Mouse (Mus musculus): ENCODE measurements at regions not wholly inside any gene's neighbourhood (a gene's known extent, or its start where the extent isn't known, plus 50 kb on each side); places are given as distances from the start of the nearest gene placed in this dataset.
"Not testable (repeated sequence)": the region's sequence is repeated elsewhere in the genome, so short reads cannot be mapped to it uniquely, and the experiment has no call there.

- Histone ChIP-seq H3K9ac (ENCODE audit: low read depth, low read length) (no peak overlapping the region), H3K4me3 (ENCODE audit: low read depth, low read length) (no peak overlapping the region), H3K27me3 (replicated peaks; ENCODE audit: control insufficient read depth, insufficient read depth, low read length) (no peaks in the 10 kb centered on the region), H3K4me1 (ENCODE audit: control insufficient read depth, insufficient read depth, low read length) (no peaks in the 10 kb centered on the region), H3K27ac (replicated peaks; ENCODE audit: low read depth, low read length) (no peak overlapping the region), H3K9me3 (ENCODE audit: control insufficient read depth, low read length) (no peaks in the 10 kb centered on the region), H3K36me3 (ENCODE audit: control insufficient read depth, insufficient read depth, low read length) (no peaks in the 10 kb centered on the region), H3K4me2 (ENCODE audit: low read depth, low read length) (no peak overlapping the region)
- ATAC-seq (ENCODE audit: low read depth) (no peak), DNase-seq (ENCODE audit: low spot score) (no peak)
- WGBS: 44% methylated on average over 10 of the region's 10 CpGs
Measured at GRCm38 (mm10) chr10:91447974-91448703, 267.0 kb upstream of the Tmpo start.

GRCm38 (mm10) chr10:91443321-91443720 lies 262.2 kb upstream of the Tmpo start:
- Histone ChIP-seq H3K27me3 (replicated peaks; ENCODE audit: control insufficient read depth, insufficient read depth, low read length) (no peaks in the 10 kb centered on the region), H3K9ac (ENCODE audit: low read depth, low read length) (no peak overlapping the region), H3K4me3 (ENCODE audit: low read depth, low read length) (no peak overlapping the region), H3K4me2 (ENCODE audit: low read depth, low read length) (no peak overlapping the region), H3K36me3 (ENCODE audit: control insufficient read depth, insufficient read depth, low read length) (no peaks in the 10 kb centered on the region), H3K4me1 (ENCODE audit: control insufficient read depth, insufficient read depth, low read length) (no peaks in the 10 kb centered on the region), H3K9me3 (ENCODE audit: control insufficient read depth, low read length) (no peaks in the 10 kb centered on the region), H3K27ac (replicated peaks; ENCODE audit: low read depth, low read length) (no peak overlapping the region)
- no peak for ATAC-seq (ENCODE audit: low read depth)
- WGBS: 58% methylated on average over 2 of the region's 2 CpGs
- DNase-seq (ENCODE audit: low spot score): no peak

- H3K9ac ChIP-seq (ENCODE audit: low read depth, low read length): no peak overlapping the region
- no peaks in the 10 kb centered on the region for H3K4me1 ChIP-seq (ENCODE audit: control insufficient read depth, insufficient read depth, low read length)
- H3K4me2 ChIP-seq (ENCODE audit: low read depth, low read length): no peak overlapping the region
- H3K27ac ChIP-seq (replicated peaks; ENCODE audit: low read depth, low read length): no peak overlapping the region
- 86% methylated on average over 3 of the region's 3 CpGs for WGBS
- H3K27me3 ChIP-seq (replicated peaks; ENCODE audit: control insufficient read depth, insufficient read depth, low read length): no peaks in the 10 kb centered on the region
- no peaks in the 10 kb centered on the region for H3K9me3 ChIP-seq (ENCODE audit: control insufficient read depth, low read length)
- no peak overlapping the region for H3K4me3 ChIP-seq (ENCODE audit: low read depth, low read length)
- no peak for ATAC-seq (ENCODE audit: low read depth)
- no peaks in the 10 kb centered on the region for H3K36me3 ChIP-seq (ENCODE audit: control insufficient read depth, insufficient read depth, low read length)
- DNase-seq (ENCODE audit: low spot score): no peak
Measured at GRCm38 (mm10) chr10:91440051-91440450, 258.9 kb upstream of the Tmpo start.

- ATAC-seq (ENCODE audit: low read depth) (no peak), DNase-seq (ENCODE audit: low spot score) (no peak)
- no peaks in the 10 kb centered on the region for H3K4me1 ChIP-seq (ENCODE audit: control insufficient read depth, insufficient read depth, low read length)
- no peaks in the 10 kb centered on the region for H3K27me3 ChIP-seq (replicated peaks; ENCODE audit: control insufficient read depth, insufficient read depth, low read length)
- H3K36me3 ChIP-seq (ENCODE audit: control insufficient read depth, insufficient read depth, low read length): no peaks in the 10 kb centered on the region
- H3K4me3 ChIP-seq (ENCODE audit: low read depth, low read length): no peak overlapping the region
- no peak overlapping the region for H3K4me2 ChIP-seq (ENCODE audit: low read depth, low read length)
- H3K9me3 ChIP-seq (ENCODE audit: control insufficient read depth, low read length): no peaks in the 10 kb centered on the region
- 80% methylated on average over 5 of the region's 5 CpGs for WGBS
- H3K9ac ChIP-seq (ENCODE audit: low read depth, low read length): no peak overlapping the region
- no peak overlapping the region for H3K27ac ChIP-seq (replicated peaks; ENCODE audit: low read depth, low read length)
Measured at GRCm38 (mm10) chr10:91437917-91438316, 256.8 kb upstream of the Tmpo start.

GRCm38 (mm10) chr10:91436091-91436569 lies 255.0 kb upstream of the Tmpo start:
- DNase-seq (ENCODE audit: low spot score) (peak; percentile 74), ATAC-seq (ENCODE audit: low read depth) (peak; percentile 50; the same call in 1 of the 2 replicates)
- H3K27me3 ChIP-seq (replicated peaks; ENCODE audit: control insufficient read depth, insufficient read depth, low read length): no peaks in the 10 kb centered on the region
- H3K9me3 ChIP-seq (ENCODE audit: control insufficient read depth, low read length): no peaks in the 10 kb centered on the region
- no peak overlapping the region for H3K4me2 ChIP-seq (ENCODE audit: low read depth, low read length)
- no peaks in the 10 kb centered on the region for H3K36me3 ChIP-seq (ENCODE audit: control insufficient read depth, insufficient read depth, low read length)
- H3K27ac ChIP-seq (replicated peaks; ENCODE audit: low read depth, low read length): no peak overlapping the region
- no peak overlapping the region for H3K9ac ChIP-seq (ENCODE audit: low read depth, low read length)
- 30% methylated on average over 9 of the region's 9 CpGs for WGBS
- no peaks in the 10 kb centered on the region for H3K4me1 ChIP-seq (ENCODE audit: control insufficient read depth, insufficient read depth, low read length)
- H3K4me3 ChIP-seq (ENCODE audit: low read depth, low read length): no peak overlapping the region

GRCm38 (mm10) chr10:91430281-91430680 lies 249.2 kb upstream of the Tmpo start:
- H3K9me3 ChIP-seq (ENCODE audit: control insufficient read depth, low read length): no peaks in the 10 kb centered on the region
- no peak overlapping the region for H3K27ac ChIP-seq (replicated peaks; ENCODE audit: low read depth, low read length)
- H3K4me3 ChIP-seq (ENCODE audit: low read depth, low read length): no peak overlapping the region
- H3K27me3 ChIP-seq (replicated peaks; ENCODE audit: control insufficient read depth, insufficient read depth, low read length): no peaks in the 10 kb centered on the region
- WGBS: 17% methylated on average over 5 of the region's 5 CpGs
- DNase-seq (ENCODE audit: low spot score): peak; percentile 72
- no peak for ATAC-seq (ENCODE audit: low read depth)
- peaks cover 4% of the 10 kb centered on the region; the same call in 1 of the 2 replicates for H3K4me1 ChIP-seq (ENCODE audit: control insufficient read depth, insufficient read depth, low read length)
- H3K4me2 ChIP-seq (ENCODE audit: low read depth, low read length): peak overlapping the region; percentile 21
- H3K36me3 ChIP-seq (ENCODE audit: control insufficient read depth, insufficient read depth, low read length): no peaks in the 10 kb centered on the region
- no peak overlapping the region for H3K9ac ChIP-seq (ENCODE audit: low read depth, low read length)

GRCm38 (mm10) chr10:91426584-91426983 lies 245.5 kb upstream of the Tmpo start:
- H3K27ac ChIP-seq (replicated peaks; ENCODE audit: low read depth, low read length): no peak overlapping the region
- H3K9ac ChIP-seq (ENCODE audit: low read depth, low read length): no peak overlapping the region
- DNase-seq (ENCODE audit: low spot score) (no peak), ATAC-seq (ENCODE audit: low read depth) (no peak)
- no peaks in the 10 kb centered on the region for H3K27me3 ChIP-seq (replicated peaks; ENCODE audit: control insufficient read depth, insufficient read depth, low read length)
- no peaks in the 10 kb centered on the region for H3K9me3 ChIP-seq (ENCODE audit: control insufficient read depth, low read length)
- WGBS: 86% methylated on average over 3 of the region's 3 CpGs
- no peaks in the 10 kb centered on the region for H3K36me3 ChIP-seq (ENCODE audit: control insufficient read depth, insufficient read depth, low read length)
- peaks cover 4% of the 10 kb centered on the region; the same call in 1 of the 2 replicates for H3K4me1 ChIP-seq (ENCODE audit: control insufficient read depth, insufficient read depth, low read length)
- no peak overlapping the region for H3K4me2 ChIP-seq (ENCODE audit: low read depth, low read length)
- no peak overlapping the region for H3K4me3 ChIP-seq (ENCODE audit: low read depth, low read length)

- ATAC-seq (ENCODE audit: low read depth); H3K36me3 ChIP-seq (ENCODE audit: control insufficient read depth, insufficient read depth, low read length); H3K4me2 ChIP-seq (ENCODE audit: low read depth, low read length); H3K9me3 ChIP-seq (ENCODE audit: control insufficient read depth, low read length); H3K4me1 ChIP-seq (ENCODE audit: control insufficient read depth, insufficient read depth, low read length); DNase-seq (ENCODE audit: low spot score); H3K4me3 ChIP-seq (ENCODE audit: low read depth, low read length); H3K27me3 ChIP-seq (replicated peaks; ENCODE audit: control insufficient read depth, insufficient read depth, low read length); H3K9ac ChIP-seq (ENCODE audit: low read depth, low read length); H3K27ac ChIP-seq (replicated peaks; ENCODE audit: low read depth, low read length): not testable (repeated sequence)
- WGBS: 72% methylated on average over 7 of the region's 7 CpGs
Measured at GRCm38 (mm10) chr10:91425625-91426385, 244.7 kb upstream of the Tmpo start.
